Comparison of ENCODE assay signal across 7 mouse cellular contexts in genomic region chr7:80404101-80404894, GRCm38 (mm10). TPM values are rescaled to one million over a fixed set of nuclear protein-coding genes. Genes with fewer than 3 reads are reported as not detected.
DNase-seq lines count a peak whose midpoint lies in the region; ATAC-seq lines count a peak whose summit lies in the region.

No protein-coding gene starts in this region.

- H3K4me1 ChIP-seq in brown adipose tissue, adult 24 weeks (ENCODE audit: control insufficient read depth, insufficient read depth, insufficient read length, low read length), result peaks cover 20% of the 10 kb centered on the region

- no peak overlapping the region for H3K4me3 ChIP-seq in brown adipose tissue, adult 24 weeks (ENCODE audit: insufficient read depth, low read depth, low read length)

- ATAC-seq in inflammation-experienced regulatory T-cells, adult 6 months, result peak; percentile 81
- no peak for ATAC-seq in frontal cortex, adult (ENCODE audit: low TSS enrichment)
- ATAC-seq in erythroblast, adult 5-6 weeks (replicated peaks; ENCODE audit: low FRiP score, poor library complexity, severe bottlenecking), result no peak

- H3K27ac ChIP-seq in brown adipose tissue, adult 24 weeks (replicated peaks; ENCODE audit: low read depth, low read length), result peak overlapping the region; percentile 95

- peak; percentile 29 for DNase-seq in thymus, postnatal 0 days (ENCODE audit: low spot score)
- DNase-seq in thymus, postnatal 36 days, result no peak
- no peak for DNase-seq in urinary bladder, postnatal 10 days (ENCODE audit: low spot score)

RNA-seq across cellular contexts. Expression of gene Furin, which starts 0.9 kb away (rescaled TPM):
- 6.8 and 9.1 TPM in 2 replicates for polyA plus RNA-seq in thymus, postnatal 0 days (2015; fragmentation: Nextera tagmentation; extraction: Ambion mirVana)
- 46.7 and 50.2 TPM in 2 replicates for polyA plus RNA-seq in brown adipose tissue, adult 24 weeks (2012; ENCODE audit: insufficient read depth, insufficient read length, missing spikeins)
- 10 to 100 TPM in 1 of 3 experiments, 1 to 10 TPM in 2; 8.4 to 19.1 (median 8.6) TPM for polyA plus RNA-seq in inflammation-experienced regulatory T-cells, adult 6 months (2017; shearing (Covaris generic))
- total RNA-seq in erythroblast, adult 5-6 weeks (2015; ENCODE audit: low replicate concordance), result 23.0 and 23.1 TPM in 2 replicates
- 29.1 and 33.5 TPM in 2 replicates for total RNA-seq in erythroblast, adult 5-6 weeks (2017; ENCODE audit: low replicate concordance)

RNA-seq across cellular contexts. Expression of gene Fes, which starts 16.6 kb away (rescaled TPM):
- 7.3 and 7.8 TPM in 2 replicates for polyA plus RNA-seq in thymus, postnatal 0 days (2015; fragmentation: Nextera tagmentation; extraction: Ambion mirVana)
- polyA plus RNA-seq in brown adipose tissue, adult 24 weeks (2012; ENCODE audit: insufficient read depth, insufficient read length, missing spikeins), result 5.6 and 5.8 TPM in 2 replicates
- polyA plus RNA-seq in inflammation-experienced regulatory T-cells, adult 6 months (2017; shearing (Covaris generic)), result 1 to 10 TPM in 2 of 3 experiments, under 1 TPM in 1; 0.54 to 5.8 (median 2.4) TPM
- 56.5 and 60.0 TPM in 2 replicates for total RNA-seq in erythroblast, adult 5-6 weeks (2015; ENCODE audit: low replicate concordance)
- 24.4 and 31.2 TPM in 2 replicates for total RNA-seq in erythroblast, adult 5-6 weeks (2017; ENCODE audit: low replicate concordance)

RNA-seq across cellular contexts. Expression of gene Man2a2, which starts 33.1 kb away (rescaled TPM):
- 7.1 and 10.3 TPM in 2 replicates for polyA plus RNA-seq in thymus, postnatal 0 days (2015; fragmentation: Nextera tagmentation; extraction: Ambion mirVana)
- 56.3 and 65.8 TPM in 2 replicates for polyA plus RNA-seq in brown adipose tissue, adult 24 weeks (2012; ENCODE audit: insufficient read depth, insufficient read length, missing spikeins)
- polyA plus RNA-seq in inflammation-experienced regulatory T-cells, adult 6 months (2017; shearing (Covaris generic)), result 10 to 100 TPM; 11.1 to 30.9 (median 16.4) TPM
- 3.6 and 7.5 TPM in 2 replicates for total RNA-seq in erythroblast, adult 5-6 weeks (2015; ENCODE audit: low replicate concordance)
- 4.5 and 6.6 TPM in 2 replicates for total RNA-seq in erythroblast, adult 5-6 weeks (2017; ENCODE audit: low replicate concordance)
